Mouse (Mus musculus) thymus, postnatal 36 days (tissue): ENCODE results near the gene Clec2i.
"Not testable (repeated sequence)": the region's sequence is repeated elsewhere in the genome, so short reads cannot be mapped to it uniquely, and the experiment has no call there.

ENCODE experiments used
- DNase-seq, 2 experiments: peaks; one replicate each; pipeline ENCODE4 v3.0.0; 2022; ENCODE audit warnings: mixed read lengths in 2 of 2

Clec2i gene

GRCm38 (mm10) chr6:128887091-128887790 is at the start of gene Clec2i:
Gene Clec2i, plus strand, starts transcription at chr6:128887588.
- peak; percentile 68 to 78 for DNase-seq

GRCm38 (mm10) chr6:128838342-128839265 is 48.8 kb upstream of the Clec2i start:
- DNase-seq: peak; percentile 85 to 87

- DNase-seq: peak; percentile 89 to 91
These were observed 48.1 kb upstream of the Clec2i start for GRCm38 (mm10) chr6:128839266-128839771.

- DNase-seq: peak in 1 of 2 experiments; percentile 37
These were observed 47.5 kb upstream of the Clec2i start for GRCm38 (mm10) chr6:128839921-128840320.

- not testable (repeated sequence) for DNase-seq
These were observed 46.7 kb upstream of the Clec2i start for GRCm38 (mm10) chr6:128840669-128841068.

- DNase-seq: no peak
These were observed 45.9 kb upstream of the Clec2i start for GRCm38 (mm10) chr6:128841327-128842089.

GRCm38 (mm10) chr6:128842356-128842944 is 44.9 kb upstream of the Clec2i start:
- DNase-seq: no peak

GRCm38 (mm10) chr6:128842945-128843478 is 44.4 kb upstream of the Clec2i start:
- peak; percentile 82 to 86 for DNase-seq

- peak; percentile 57 to 62 for DNase-seq
These were observed 43.9 kb upstream of the Clec2i start for GRCm38 (mm10) chr6:128843479-128843992.

GRCm38 (mm10) chr6:128844131-128844530 is 43.3 kb upstream of the Clec2i start:
- peak in 1 of 2 experiments; percentile 51 for DNase-seq

GRCm38 (mm10) chr6:128844586-128845080 is 42.8 kb upstream of the Clec2i start:
- no peak for DNase-seq

- peak; percentile 84 to 86 for DNase-seq
These were observed 41.9 kb upstream of the Clec2i start for GRCm38 (mm10) chr6:128845319-128845979.

GRCm38 (mm10) chr6:128845998-128846542 is 41.3 kb upstream of the Clec2i start:
- no peak for DNase-seq

GRCm38 (mm10) chr6:128847401-128847800 is 40.0 kb upstream of the Clec2i start:
- DNase-seq: no peak

GRCm38 (mm10) chr6:128849902-128850301 is 37.5 kb upstream of the Clec2i start:
- peak in 1 of 2 experiments; percentile 29 for DNase-seq

- DNase-seq: no peak
These were observed 36.7 kb upstream of the Clec2i start for GRCm38 (mm10) chr6:128850671-128851070.

- no peak for DNase-seq
These were observed 36.2 kb upstream of the Clec2i start for GRCm38 (mm10) chr6:128851151-128851550.

GRCm38 (mm10) chr6:128852766-128853165 is 34.6 kb upstream of the Clec2i start:
- DNase-seq: no peak

GRCm38 (mm10) chr6:128854024-128854820 is 33.2 kb upstream of the Clec2i start:
- DNase-seq: peak; percentile 71 to 82

GRCm38 (mm10) chr6:128854895-128855294 is 32.5 kb upstream of the Clec2i start:
- DNase-seq: no peak
